Mouse (Mus musculus): ENCODE results near the gene Cacnb2. TPM values are rescaled to one million over a fixed set of nuclear protein-coding genes. Genes with fewer than 3 reads are reported as not detected.
A peak's percentile ranks its signal among the peaks of the same experiment; 100 is the strongest.

Gene Cacnb2
- polyA plus RNA-seq, 1 experiment from 2014 or later = 1.1 TPM

GRCm38 (mm10) chr2:14738927-14739326 lies 136.0 kb downstream of the Cacnb2 start:
- Histone ChIP-seq H3K4me1 (ENCODE audit: control insufficient read depth, insufficient read depth, low read length) (no peaks in the 10 kb centered on the region), H3K27me3 (ENCODE audit: control insufficient read depth, insufficient read depth, low read length) (no peaks in the 10 kb centered on the region), H3K27ac (ENCODE audit: low read depth, low read length) (no peak overlapping the region), H3K36me3 (ENCODE audit: control insufficient read depth, insufficient read depth, low read length) (no peaks in the 10 kb centered on the region), H3K9me3 (ENCODE audit: control insufficient read depth, low read length) (no peaks in the 10 kb centered on the region), H3K9ac (ENCODE audit: low read length) (0 out of 2 replicates have a peak overlapping the region, but pooled peaks have one; percentile 18), H3K4me3 (ENCODE audit: low read depth, low read length) (no peak overlapping the region), H3K4me2 (no peak overlapping the region)
- 52% methylated on average over 9 of the region's 9 CpGs for WGBS
- peak; percentile 30; the same call in 1 of the 2 replicates for ATAC-seq (ENCODE audit: low FRiP score)
- DNase-seq (ENCODE audit: low spot score, missing footprints) = peak; percentile 85

- DNase-seq (ENCODE audit: low spot score, missing footprints) = peak; percentile 86
Measured at GRCm38 (mm10) chr2:14739510-14739909, 136.6 kb downstream of the Cacnb2 start.

GRCm38 (mm10) chr2:14740359-14740758 lies 137.5 kb downstream of the Cacnb2 start:
- peak; percentile 70 for ATAC-seq (ENCODE audit: low FRiP score)

More at GRCm38 (mm10) chr2:14739510-14739909, 136.6 kb downstream of the Cacnb2 start:
- no peak overlapping the region for H3K27ac ChIP-seq (ENCODE audit: low read depth, low read length)
- no peak overlapping the region for H3K4me2 ChIP-seq
- H3K36me3 ChIP-seq (ENCODE audit: control insufficient read depth, insufficient read depth, low read length) = no peaks in the 10 kb centered on the region
- WGBS = 88% methylated on average over 15 of the region's 15 CpGs
- no peaks in the 10 kb centered on the region for H3K27me3 ChIP-seq (ENCODE audit: control insufficient read depth, insufficient read depth, low read length)
- H3K9ac ChIP-seq (ENCODE audit: low read length) = no peak overlapping the region
- no peaks in the 10 kb centered on the region for H3K4me1 ChIP-seq (ENCODE audit: control insufficient read depth, insufficient read depth, low read length)
- H3K9me3 ChIP-seq (ENCODE audit: control insufficient read depth, low read length) = no peaks in the 10 kb centered on the region
- H3K4me3 ChIP-seq (ENCODE audit: low read depth, low read length) = no peak overlapping the region
- ATAC-seq (ENCODE audit: low FRiP score) = no peak

GRCm38 (mm10) chr2:14744761-14745160 lies 141.9 kb downstream of the Cacnb2 start:
- ATAC-seq (ENCODE audit: low FRiP score) = no peak
- H3K27me3 ChIP-seq (ENCODE audit: control insufficient read depth, insufficient read depth, low read length) = no peaks in the 10 kb centered on the region
- no peaks in the 10 kb centered on the region for H3K36me3 ChIP-seq (ENCODE audit: control insufficient read depth, insufficient read depth, low read length)
- no peak overlapping the region for H3K4me2 ChIP-seq
- no peak for DNase-seq (ENCODE audit: low spot score, missing footprints)
- H3K9ac ChIP-seq (ENCODE audit: low read length) = no peak overlapping the region
- no peak overlapping the region for H3K27ac ChIP-seq (ENCODE audit: low read depth, low read length)
- no peak overlapping the region for H3K4me3 ChIP-seq (ENCODE audit: low read depth, low read length)
- WGBS = 90% methylated on average over 1 of the region's 1 CpGs
- H3K4me1 ChIP-seq (ENCODE audit: control insufficient read depth, insufficient read depth, low read length) = no peaks in the 10 kb centered on the region
- no peaks in the 10 kb centered on the region for H3K9me3 ChIP-seq (ENCODE audit: control insufficient read depth, low read length)

More at GRCm38 (mm10) chr2:14740359-14740758, 137.5 kb downstream of the Cacnb2 start:
- Histone ChIP-seq H3K27me3 (ENCODE audit: control insufficient read depth, insufficient read depth, low read length) (no peaks in the 10 kb centered on the region), H3K36me3 (ENCODE audit: control insufficient read depth, insufficient read depth, low read length) (no peaks in the 10 kb centered on the region), H3K4me3 (ENCODE audit: low read depth, low read length) (no peak overlapping the region), H3K27ac (ENCODE audit: low read depth, low read length) (no peak overlapping the region), H3K4me2 (peak overlapping the region; percentile 24; the same call in 1 of the 2 replicates), H3K4me1 (ENCODE audit: control insufficient read depth, insufficient read depth, low read length) (no peaks in the 10 kb centered on the region), H3K9me3 (ENCODE audit: control insufficient read depth, low read length) (no peaks in the 10 kb centered on the region), H3K9ac (ENCODE audit: low read length) (peak overlapping the region; percentile 38; the same call in 1 of the 2 replicates)
- WGBS = 32% methylated on average over 7 of the region's 7 CpGs
- DNase-seq (ENCODE audit: low spot score, missing footprints) = no peak

GRCm38 (mm10) chr2:14762846-14763245 lies 160.0 kb downstream of the Cacnb2 start:
- Histone ChIP-seq H3K9ac (ENCODE audit: low read length) (no peak overlapping the region), H3K4me2 (no peak overlapping the region), H3K9me3 (ENCODE audit: control insufficient read depth, low read length) (no peaks in the 10 kb centered on the region), H3K36me3 (ENCODE audit: control insufficient read depth, insufficient read depth, low read length) (no peaks in the 10 kb centered on the region), H3K27me3 (ENCODE audit: control insufficient read depth, insufficient read depth, low read length) (no peaks in the 10 kb centered on the region), H3K27ac (ENCODE audit: low read depth, low read length) (no peak overlapping the region), H3K4me1 (ENCODE audit: control insufficient read depth, insufficient read depth, low read length) (no peaks in the 10 kb centered on the region), H3K4me3 (ENCODE audit: low read depth, low read length) (no peak overlapping the region)
- 44% methylated on average over 4 of the region's 4 CpGs for WGBS
- no peak for ATAC-seq (ENCODE audit: low FRiP score)
- DNase-seq (ENCODE audit: low spot score, missing footprints) = no peak

- H3K4me1 ChIP-seq (ENCODE audit: control insufficient read depth, insufficient read depth, low read length) = no peaks in the 10 kb centered on the region
- H3K4me3 ChIP-seq (ENCODE audit: low read depth, low read length) = no peak overlapping the region
- ATAC-seq (ENCODE audit: low FRiP score) (no peak), DNase-seq (ENCODE audit: low spot score, missing footprints) (no peak)
- 90% methylated on average over 6 of the region's 6 CpGs for WGBS
- H3K36me3 ChIP-seq (ENCODE audit: control insufficient read depth, insufficient read depth, low read length) = no peaks in the 10 kb centered on the region
- H3K27me3 ChIP-seq (ENCODE audit: control insufficient read depth, insufficient read depth, low read length) = no peaks in the 10 kb centered on the region
- no peak overlapping the region for H3K4me2 ChIP-seq
- no peak overlapping the region for H3K9ac ChIP-seq (ENCODE audit: low read length)
- H3K9me3 ChIP-seq (ENCODE audit: control insufficient read depth, low read length) = no peaks in the 10 kb centered on the region
- H3K27ac ChIP-seq (ENCODE audit: low read depth, low read length) = no peak overlapping the region
Measured at GRCm38 (mm10) chr2:14763931-14764330, 161.0 kb downstream of the Cacnb2 start.

- Histone ChIP-seq H3K27me3 (ENCODE audit: control insufficient read depth, insufficient read depth, low read length) (no peaks in the 10 kb centered on the region), H3K4me2 (no peak overlapping the region), H3K36me3 (ENCODE audit: control insufficient read depth, insufficient read depth, low read length) (no peaks in the 10 kb centered on the region), H3K4me3 (ENCODE audit: low read depth, low read length) (no peak overlapping the region), H3K4me1 (ENCODE audit: control insufficient read depth, insufficient read depth, low read length) (no peaks in the 10 kb centered on the region), H3K27ac (ENCODE audit: low read depth, low read length) (no peak overlapping the region), H3K9ac (ENCODE audit: low read length) (no peak overlapping the region), H3K9me3 (ENCODE audit: control insufficient read depth, low read length) (no peaks in the 10 kb centered on the region)
- ATAC-seq (ENCODE audit: low FRiP score) (no peak), DNase-seq (ENCODE audit: low spot score, missing footprints) (peak; percentile 33)
- WGBS = 81% methylated on average over 1 of the region's 1 CpGs
Measured at GRCm38 (mm10) chr2:14769448-14769847, 166.6 kb downstream of the Cacnb2 start.

- no peaks in the 10 kb centered on the region for H3K36me3 ChIP-seq (ENCODE audit: control insufficient read depth, insufficient read depth, low read length)
- DNase-seq (ENCODE audit: low spot score, missing footprints) (no peak), ATAC-seq (ENCODE audit: low FRiP score) (no peak)
- no peaks in the 10 kb centered on the region for H3K27me3 ChIP-seq (ENCODE audit: control insufficient read depth, insufficient read depth, low read length)
- H3K9me3 ChIP-seq (ENCODE audit: control insufficient read depth, low read length) = no peaks in the 10 kb centered on the region
- H3K4me2 ChIP-seq = no peak overlapping the region
- no peaks in the 10 kb centered on the region for H3K4me1 ChIP-seq (ENCODE audit: control insufficient read depth, insufficient read depth, low read length)
- H3K4me3 ChIP-seq (ENCODE audit: low read depth, low read length) = no peak overlapping the region
- H3K27ac ChIP-seq (ENCODE audit: low read depth, low read length) = no peak overlapping the region
- 84% methylated on average over 4 of the region's 4 CpGs for WGBS
- no peak overlapping the region for H3K9ac ChIP-seq (ENCODE audit: low read length)
Measured at GRCm38 (mm10) chr2:14770635-14771034, 167.7 kb downstream of the Cacnb2 start.

GRCm38 (mm10) chr2:14774375-14774774 lies 171.5 kb downstream of the Cacnb2 start:
- H3K4me2 ChIP-seq = no peak overlapping the region
- H3K27ac ChIP-seq (ENCODE audit: low read depth, low read length) = no peak overlapping the region
- no peak overlapping the region for H3K4me3 ChIP-seq (ENCODE audit: low read depth, low read length)
- 73% methylated on average over 1 of the region's 1 CpGs for WGBS
- H3K27me3 ChIP-seq (ENCODE audit: control insufficient read depth, insufficient read depth, low read length) = no peaks in the 10 kb centered on the region
- no peaks in the 10 kb centered on the region for H3K36me3 ChIP-seq (ENCODE audit: control insufficient read depth, insufficient read depth, low read length)
- ATAC-seq (ENCODE audit: low FRiP score) (no peak), DNase-seq (ENCODE audit: low spot score, missing footprints) (no peak)
- no peak overlapping the region for H3K9ac ChIP-seq (ENCODE audit: low read length)
- no peaks in the 10 kb centered on the region for H3K9me3 ChIP-seq (ENCODE audit: control insufficient read depth, low read length)
- no peaks in the 10 kb centered on the region for H3K4me1 ChIP-seq (ENCODE audit: control insufficient read depth, insufficient read depth, low read length)

Data from midbrain, embryonic 11.5 days (tissue).